Mouse (Mus musculus): Measurements from ENCODE around the gene Nmrk1.

- TF ChIP-seq POLR2A (IDR thresholded peaks at IDR 0.05; ENCODE audit: borderline replicate concordance, insufficient read depth, low read length), result peak; percentile 86
- no peak for TF ChIP-seq CTCF (IDR thresholded peaks at IDR 0.05; ENCODE audit: borderline replicate concordance, insufficient read depth, low read depth, low read length)
Observed at GRCm38 (mm10) chr19:18631644-18632219, at the start of gene Nmrk1, which contains the start of gene Ostf1.
